Mouse (Mus musculus): Measurements from ENCODE around the gene 1700016H13Rik.

1700016H13Rik gene

DNA sequence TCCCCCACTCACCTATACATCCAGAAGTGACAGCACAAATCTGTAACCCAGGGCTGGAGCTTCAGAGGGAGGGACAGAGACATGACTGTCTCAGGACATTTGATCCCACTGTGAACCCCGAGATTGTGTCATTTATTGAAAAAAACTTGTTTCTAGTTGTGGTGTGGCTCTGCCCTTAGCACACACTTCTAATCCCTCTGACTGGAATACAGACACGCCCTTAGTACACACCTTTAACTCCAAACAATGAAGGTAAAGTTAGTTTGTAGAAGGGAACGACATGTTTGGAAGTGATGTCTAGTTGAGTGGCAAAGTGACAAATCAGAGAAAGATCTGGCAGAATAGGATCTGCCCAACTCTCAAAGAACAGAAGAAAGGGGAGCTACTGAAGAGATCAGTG, 16.0 kb upstream of the 1700016H13Rik start:
- DNase-seq = no peak

DNA sequence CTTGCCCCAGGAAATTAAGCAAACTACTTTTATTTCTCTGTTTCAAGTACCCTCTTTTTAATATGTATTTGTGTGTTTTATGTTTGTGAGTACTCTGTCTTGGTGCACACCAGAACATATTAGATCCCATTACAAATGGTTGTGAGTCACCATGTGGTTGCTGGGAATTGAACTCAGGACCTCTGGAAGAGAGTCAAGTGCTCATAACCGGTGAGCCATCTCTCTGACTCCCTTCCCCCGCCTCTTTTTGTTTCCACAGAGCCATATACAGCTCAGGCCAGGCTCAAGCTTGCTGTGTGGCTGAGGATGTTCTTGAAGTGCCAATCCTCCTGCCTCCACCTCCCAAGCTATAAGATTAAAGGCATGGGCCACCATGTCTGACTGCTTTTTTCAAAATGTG, 10.1 kb upstream of the 1700016H13Rik start:
- no peak for DNase-seq

DNA sequence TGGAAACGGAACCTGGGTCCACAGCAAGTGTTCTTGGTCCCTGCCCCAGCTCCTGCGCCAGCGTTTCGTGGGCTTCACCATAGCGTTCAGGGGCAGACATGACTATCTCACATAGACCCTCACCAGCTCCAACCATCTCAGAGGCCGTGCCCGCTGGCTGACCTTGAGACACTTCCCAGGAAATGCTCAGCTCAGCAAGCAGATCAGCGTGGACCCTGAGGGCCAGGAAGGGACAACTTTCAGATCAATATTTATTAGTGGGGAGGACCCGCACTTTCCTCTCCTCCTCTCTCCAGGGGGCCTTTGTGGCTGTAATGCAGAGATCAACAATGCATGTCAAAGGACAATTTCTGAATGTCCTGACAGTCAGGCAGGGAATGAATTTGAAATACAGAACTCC, 9.1 kb upstream of the 1700016H13Rik start:
- DNase-seq = no peak

DNA sequence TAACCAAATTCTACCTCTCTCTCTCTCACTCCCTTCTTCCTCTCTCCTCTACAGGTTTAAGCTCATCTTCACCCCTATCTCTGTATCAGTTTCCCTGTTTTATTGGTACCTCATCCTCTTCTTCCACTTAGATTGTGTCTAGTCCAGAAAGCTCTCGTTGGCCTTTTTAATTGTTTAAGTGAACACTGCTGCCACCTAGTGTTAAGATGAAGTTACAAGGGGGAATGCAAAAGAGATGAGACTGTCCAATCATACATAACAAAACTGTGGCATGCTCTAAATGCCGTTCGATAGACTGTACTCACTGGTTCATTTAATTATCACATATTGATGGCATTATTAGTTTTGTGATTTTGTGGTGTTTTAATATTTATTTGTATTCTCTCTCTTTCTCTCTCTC, 3.8 kb upstream of the 1700016H13Rik start:
- DNase-seq = peak; percentile 39

DNA sequence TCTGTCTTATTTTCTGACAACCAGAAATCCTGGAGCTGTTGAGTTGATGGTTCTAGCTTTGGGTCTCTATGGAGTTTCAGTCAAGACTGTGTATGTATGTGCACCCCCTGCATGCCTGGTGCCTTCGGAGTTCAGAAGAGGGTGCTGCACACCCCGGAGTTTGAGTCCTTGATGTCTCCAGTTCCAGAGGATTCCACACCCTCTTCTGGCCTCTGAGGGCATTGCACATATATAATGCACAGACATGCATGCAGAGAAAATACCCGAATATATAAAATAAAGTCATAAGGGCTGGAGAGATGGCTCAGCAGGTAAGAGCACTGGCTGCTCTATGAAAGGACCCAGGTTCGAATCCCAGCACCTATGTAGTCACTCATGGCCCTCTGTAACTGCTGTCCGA, 3.1 kb upstream of the 1700016H13Rik start:
- DNase-seq = no peak

DNA sequence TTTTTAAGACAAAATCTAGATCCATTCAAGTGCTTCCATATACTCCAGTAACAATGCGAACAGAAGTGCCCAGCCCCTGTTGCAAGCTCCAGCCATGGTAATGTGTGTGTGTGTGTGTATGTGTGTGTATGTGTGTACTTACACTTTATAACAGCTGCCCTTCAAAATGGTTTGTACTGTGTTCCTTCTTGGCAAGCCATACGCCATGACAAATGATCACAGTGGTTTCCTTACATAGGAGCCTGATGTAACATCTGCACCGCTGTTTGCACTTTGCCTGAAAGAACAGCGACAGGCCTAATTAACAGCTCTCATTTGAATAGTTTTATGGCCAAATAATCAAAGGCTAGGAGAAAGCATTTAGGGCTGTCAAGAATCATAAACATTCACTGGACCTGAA, 1.0 kb downstream of the 1700016H13Rik start:
- DNase-seq = no peak

DNA sequence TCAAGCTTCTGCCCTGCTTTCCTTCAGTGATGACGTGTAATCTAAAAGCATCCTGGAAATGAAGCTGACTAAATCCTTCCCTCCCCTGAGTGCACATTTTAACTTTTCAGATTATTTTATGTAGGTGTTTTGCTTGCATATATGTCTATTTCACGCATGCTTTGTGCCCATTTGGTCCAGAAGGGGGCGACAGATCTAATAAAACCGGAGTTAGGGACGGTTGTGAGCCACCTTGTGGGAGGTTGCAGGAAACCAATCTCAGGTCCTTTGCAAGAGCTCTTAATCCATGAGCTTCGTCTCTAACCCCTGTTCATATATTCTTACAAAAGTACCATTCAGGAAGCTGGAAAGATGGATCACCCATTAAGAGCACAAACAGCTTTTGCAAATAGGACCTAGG, 1.6 kb downstream of the 1700016H13Rik start:
- peak; percentile 33 for DNase-seq

DNA sequence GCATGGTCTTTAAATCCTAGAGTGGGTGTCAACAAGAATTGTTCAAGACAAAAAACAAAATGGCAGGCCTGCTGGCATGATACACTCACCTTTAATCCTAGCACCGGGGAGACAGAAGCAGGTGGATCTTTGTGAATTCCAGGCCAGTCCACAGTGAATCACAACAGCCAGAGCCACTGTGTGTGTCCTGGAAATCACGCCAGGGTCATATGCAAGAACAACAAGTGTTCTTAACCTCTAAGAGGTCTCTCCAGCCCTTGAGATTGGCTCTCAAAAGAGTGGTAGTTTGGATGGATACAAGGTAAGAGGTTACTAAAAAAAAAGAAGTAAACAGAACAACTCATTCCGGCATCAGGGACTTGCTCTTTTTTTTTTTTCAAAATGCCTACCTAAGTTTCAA, 8.5 kb downstream of the 1700016H13Rik start:
- no peak for DNase-seq

DNA sequence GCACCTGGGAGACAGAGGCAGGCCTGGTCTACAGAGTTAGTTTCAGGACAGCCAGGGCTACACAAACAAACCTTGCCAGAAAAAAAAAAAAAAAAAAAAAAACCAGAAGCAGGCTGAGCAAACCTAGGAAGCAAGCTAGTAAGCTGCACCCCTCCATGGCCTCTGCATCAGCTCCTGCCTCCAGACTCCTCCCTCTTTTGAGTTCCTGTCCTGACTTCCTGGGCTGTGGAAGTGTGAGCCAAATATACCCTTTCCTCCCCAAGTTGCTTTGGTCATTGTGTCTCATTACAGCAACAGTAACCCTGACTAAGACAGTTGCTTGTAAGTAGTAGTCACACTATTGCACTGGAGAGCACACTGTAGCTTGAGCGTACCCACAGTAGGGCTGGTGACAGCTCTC, 11.6 kb downstream of the 1700016H13Rik start:
- DNase-seq = no peak

DNA sequence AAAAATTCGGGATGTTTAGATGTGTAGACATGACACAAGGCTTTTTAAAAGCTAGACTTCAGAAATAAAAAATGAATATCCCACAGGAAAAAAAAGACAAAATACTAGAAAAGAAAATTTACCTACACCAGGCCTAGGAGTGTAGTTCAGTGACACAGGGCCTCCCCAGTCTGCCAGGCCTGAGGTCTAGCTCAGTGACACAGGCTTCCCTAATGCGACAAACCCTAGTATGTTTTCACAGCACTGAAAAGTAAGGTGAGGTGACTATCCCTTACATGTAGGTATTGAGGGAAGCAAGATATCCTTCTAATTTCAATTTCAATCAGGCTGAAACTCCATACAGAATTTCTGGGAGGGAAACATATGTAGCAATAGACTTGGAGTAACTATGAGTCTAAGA, 18.6 kb downstream of the 1700016H13Rik start:
- DNase-seq = no peak

DNA sequence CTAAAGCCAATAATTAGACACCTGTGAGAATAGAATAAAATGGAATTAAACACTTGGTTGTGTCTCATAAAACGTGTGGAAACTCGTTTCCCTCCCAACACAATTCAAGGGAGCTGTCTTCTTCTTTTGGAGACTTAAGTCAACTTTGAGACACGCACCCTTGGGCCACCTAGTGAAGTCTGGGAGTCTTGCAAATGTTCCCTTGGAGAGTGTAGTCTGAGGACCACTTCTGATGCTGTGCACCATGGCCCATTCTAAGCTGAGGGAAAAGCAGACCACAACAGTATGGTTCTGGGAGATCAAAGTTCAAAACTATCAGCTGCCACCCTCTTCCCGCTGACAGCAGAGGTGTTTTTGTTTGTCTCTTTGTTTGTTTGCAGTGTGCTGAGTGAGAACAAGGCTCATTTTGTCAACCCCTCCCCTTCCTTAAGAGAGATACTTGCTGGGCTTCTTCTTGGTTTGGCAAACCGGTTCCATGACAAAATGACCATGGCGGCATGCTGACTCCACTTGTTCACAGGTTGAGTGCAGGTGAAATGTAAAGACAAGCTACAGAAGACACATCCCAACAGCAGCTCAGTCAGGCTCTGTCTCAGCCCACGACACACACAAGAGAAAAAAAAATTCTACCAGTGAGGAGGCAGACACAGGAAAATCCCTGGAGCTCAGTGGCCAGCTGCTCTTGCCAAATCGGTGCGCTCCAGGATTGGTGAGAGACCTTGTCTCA, 25.8 kb downstream of the 1700016H13Rik start:
- DNase-seq = no peak

DNA sequence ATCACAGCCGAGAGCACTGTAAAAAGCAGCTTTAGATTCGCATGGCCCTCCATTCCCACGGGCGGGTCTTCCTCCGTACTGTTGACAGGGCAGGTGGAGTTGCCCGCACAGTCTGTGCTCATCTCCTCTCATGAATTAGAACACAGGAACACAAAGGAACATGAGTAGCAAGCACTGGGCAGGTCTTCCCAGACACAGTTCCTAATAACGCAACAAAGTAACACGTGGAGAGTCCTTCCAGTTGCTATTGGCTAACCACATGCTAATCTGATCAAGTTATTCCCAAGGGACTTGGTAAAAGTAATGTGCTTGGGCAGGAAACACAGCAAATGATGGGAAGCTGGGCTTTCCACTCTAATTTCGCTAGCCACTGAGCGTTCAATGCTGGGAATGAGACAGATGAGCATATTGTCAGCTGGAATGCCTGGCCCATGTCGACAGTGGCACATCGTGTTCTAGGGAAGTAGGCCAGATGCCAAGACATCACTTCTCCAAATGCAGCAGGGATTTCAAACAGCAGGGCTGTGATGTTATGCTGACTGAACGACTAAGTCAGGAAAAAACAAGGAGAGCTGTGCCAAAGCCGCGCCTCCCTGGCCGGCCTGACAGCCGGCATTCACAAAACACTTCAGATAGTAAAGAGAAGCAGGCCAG, 26.6 kb downstream of the 1700016H13Rik start, which contains the start of gene Slc10a6:
Gene Slc10a6, minus strand, starts transcription at position 293 of the 654 bp plus-strand sequence.
- peak; percentile 86 for DNase-seq

DNA sequence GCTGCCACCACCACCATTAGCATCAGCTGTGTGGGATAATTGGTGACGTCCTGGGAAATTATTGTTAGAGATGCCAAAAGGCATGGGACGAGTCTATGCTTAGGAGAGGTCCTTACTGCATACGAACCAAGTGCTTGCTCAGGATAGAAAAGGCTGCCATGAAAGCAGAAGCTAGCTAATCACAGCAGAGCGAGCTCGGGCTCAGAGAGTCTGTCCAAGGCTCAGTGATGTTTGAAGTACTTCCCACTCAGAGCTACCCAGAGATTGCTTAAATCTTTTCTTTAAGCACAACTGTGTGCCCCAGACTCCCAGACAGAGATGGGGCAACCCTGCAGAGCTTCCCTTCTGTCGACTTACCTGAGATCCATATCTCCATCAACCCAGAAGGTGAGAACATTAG, 27.3 kb downstream of the 1700016H13Rik start:
- no peak for DNase-seq

DNA sequence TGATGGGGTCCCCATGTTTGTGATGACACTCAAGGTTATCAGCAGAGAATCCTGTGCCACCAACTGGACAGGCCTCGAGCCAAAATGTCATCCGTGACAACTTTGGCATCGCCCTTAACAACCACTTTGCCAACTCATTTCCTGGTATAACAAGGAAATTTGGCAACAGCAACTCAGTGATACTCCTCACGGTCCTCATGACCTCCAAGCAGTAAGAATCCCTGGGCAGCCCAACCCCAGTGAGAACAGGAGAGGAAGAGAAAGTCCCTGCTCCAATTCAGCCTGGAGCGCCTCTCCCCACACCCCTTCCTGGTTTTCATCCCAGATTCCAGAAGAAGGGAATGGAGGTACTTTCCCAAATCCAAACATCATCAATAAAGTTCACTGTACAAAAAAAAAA, 31.0 kb downstream of the 1700016H13Rik start:
- DNase-seq = no peak

DNA sequence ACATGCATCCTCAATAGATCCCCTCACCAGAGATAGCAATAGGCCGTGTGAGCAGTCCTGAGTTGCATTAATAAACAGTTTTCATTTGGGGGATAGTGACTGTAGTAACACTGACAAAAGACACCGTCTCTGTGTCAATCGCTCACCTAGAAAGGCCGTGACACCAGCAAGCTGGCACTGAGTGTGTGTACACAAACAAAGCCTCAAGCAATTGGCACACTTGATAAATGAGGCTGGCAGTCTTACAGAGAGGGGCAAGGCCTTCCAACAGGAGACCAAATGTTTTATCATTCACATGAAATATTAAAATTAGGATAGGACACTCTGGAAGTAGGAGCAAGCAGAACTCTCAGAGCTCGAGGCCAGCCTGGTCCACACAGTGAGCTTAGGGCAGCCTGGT, 33.5 kb downstream of the 1700016H13Rik start:
- no peak for DNase-seq

DNA sequence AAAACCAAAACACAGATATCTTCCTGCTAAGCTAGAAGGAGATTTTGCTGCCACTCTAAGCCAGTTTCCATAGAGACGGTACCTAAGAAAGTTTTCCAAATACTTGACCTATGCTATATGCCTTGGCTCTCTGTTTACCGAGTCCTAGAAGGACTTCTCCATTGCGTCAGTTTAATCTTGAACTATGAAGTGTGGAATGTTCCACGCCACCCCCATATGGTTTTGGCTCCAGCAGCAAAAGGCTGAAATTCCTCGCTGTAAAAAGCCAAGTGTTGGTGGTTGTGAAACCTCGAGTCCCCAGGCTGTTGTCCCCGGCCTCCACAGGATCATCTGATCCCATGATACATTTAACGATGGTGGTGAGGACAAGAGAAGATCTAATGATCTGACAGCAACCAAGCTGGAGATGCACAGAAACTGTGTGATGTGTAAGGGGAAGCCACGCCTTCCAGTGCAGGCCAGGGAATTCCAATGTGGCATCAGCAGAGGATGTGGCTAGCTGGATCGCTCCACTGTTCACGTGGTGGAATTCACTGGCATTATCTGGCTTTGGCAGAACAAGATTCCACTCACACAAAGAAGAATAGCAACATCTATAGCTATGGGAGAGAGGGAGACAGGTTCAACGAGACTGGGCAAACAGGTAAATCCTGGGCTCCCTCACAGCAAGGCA, 35.4 kb downstream of the 1700016H13Rik start:
- peak; percentile 54 for DNase-seq

DNA sequence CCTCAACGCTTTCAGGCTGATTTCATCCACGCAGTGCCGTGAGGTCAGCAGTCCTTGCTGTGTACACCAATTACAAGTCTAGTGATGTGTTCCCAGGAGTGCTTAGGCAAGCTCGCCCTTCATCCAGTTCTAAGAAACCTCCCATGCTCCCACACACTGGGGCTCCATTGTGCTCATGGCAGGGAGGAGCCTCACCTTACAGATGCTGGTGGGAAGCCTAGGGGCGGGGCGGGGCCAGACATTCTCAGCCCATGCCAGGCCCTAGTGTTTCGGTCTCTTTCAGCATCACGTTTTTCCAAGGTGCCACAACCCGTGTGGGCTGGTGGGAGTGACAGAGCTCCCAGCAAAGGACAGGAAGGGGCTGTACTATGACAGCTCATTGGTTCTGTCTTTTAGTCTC, 38.6 kb downstream of the 1700016H13Rik start:
- DNase-seq = no peak

DNA sequence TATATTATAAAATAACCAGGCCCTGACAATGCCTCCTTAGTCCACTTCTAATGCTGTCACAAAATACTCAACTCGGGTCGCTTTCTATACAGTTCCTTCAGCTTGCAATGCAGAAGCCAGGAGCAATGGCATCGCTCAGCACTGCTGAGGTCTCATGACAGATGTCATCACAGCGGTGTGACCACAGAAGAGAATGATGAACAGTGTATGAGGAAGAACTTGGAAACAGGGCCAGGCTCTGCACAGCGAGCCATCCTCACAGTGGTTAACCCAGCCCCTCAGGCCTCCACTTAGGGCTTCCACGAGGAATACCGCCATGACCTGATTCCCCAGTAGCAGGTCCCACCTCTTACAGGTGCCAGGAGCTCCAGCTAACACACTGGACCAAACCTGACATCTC, 41.5 kb downstream of the 1700016H13Rik start:
- DNase-seq = no peak

DNA sequence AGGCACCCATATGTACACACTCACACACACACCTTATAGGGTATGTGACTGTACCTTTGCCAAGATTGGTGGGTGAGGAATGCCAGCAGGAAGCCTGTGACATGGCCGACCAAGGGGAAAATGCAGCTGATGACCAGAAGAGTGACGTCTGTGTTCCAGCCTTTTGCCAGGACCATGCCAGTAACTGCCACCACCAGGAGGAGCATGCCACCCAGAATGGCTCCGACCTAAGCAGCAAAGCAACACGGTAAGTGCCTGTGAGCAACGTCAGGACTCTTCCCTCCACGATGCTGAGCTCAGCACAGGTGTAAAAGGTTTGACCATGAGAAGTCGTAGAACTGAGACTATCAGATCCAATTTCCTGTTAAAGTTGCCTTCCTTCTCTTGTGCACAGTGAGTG, 43.5 kb downstream of the 1700016H13Rik start:
- no peak for DNase-seq

DNA sequence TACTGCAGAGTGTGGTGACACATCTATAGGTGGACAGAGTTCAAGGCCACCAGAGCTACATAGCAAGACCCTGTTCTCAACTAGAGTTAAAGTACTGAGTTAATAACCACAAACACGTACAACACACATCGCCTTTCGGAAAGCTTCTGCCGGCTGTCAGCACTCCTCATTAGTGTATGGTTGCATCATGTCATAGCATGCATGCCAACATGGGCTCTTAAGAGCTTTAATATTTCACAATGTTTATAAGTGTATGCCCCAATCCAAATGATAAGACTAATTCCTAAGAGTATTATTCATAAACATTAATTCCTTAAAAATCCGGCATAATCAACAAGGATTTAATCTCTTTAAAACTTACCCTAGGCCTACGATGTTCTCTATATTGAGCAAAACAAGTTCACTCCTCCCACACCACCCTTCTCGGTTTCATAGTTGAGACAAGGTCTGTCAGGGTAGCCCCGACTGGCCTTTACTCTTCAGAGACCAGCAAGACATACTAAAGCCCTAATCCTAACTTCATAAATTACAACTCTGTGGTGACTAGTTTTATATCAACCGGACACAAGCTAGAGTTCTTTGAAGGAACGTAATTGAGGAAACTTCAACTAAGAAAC, 44.8 kb downstream of the 1700016H13Rik start:
- DNase-seq = no peak

DNA sequence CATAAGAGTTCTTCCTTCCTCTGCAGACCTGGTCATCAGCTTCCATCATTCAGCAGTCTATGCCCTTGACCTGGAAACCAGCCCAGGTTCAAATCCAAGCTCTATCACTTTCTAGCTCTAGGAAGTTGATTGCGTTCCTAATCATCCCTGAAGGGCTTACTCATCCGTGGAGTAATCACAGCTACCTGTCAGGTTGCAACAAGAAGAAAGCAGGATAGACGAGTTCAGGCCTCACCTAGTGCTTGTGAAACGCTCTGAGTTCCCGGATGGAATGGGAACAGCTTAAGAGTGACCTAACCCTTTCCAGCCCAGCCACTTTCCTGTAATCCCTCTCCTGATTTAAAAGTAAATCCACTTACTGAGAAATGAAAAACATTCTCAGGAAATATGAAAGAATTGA, 45.7 kb downstream of the 1700016H13Rik start:
- DNase-seq = no peak

DNA sequence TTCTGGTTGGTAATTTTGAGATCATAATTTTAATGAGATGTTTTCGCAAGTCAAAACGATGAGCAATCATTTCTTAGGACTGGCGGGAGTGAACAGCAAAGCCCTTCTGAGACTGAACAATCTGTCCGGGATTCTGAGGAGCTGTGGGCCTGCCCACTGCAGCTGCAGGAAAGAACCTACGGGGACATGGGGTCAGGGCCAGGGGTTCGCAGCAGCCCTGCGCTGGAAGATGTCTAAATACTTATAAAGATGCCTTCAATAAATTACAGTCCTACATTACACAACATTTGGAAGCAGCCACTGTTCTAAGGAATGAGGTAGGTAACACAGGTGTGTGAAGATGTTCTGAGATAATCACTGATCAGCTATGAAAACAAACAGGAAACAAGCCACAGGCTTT, 50.1 kb downstream of the 1700016H13Rik start:
- no peak for DNase-seq

DNA sequence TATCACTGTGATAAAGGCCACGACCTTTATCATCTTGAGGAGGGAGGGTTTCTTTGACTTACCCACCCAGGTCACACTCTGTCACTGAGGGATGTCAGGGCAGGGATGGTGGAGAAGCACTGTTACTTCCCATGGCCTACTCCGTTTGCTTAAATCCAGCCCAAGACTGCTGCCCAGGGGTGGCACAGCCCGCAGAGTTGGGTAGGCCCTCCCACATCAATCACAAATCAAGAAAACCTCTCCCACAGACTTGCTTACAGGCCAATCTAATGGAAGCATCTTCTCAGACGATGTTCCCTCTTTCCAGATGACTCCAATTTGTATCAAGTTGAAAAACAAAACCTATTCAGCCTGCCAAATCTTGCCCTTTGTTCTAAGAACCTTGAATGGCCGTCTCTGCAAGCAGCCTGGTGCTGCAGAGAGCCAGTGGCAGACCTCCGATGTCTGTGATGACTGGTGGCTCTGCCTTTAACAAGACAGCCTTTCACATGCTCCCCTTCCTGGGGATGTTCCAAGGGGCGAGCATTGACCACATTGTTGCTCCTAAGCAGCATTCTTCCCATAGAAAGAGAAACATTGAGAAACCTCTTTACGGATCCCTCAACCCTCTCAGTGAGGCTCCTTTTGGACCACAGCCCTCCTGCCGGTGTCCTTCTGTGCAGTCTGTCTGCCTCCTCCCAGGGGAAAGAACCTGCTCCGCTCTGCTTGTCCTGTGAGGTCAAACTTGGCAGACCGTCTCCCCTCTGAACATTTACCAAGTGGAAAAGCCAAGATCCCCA, 52.5 kb downstream of the 1700016H13Rik start:
- no peak for DNase-seq

Data from kidney, postnatal 14 days (tissue).